Mouse (Mus musculus) CH12.LX (cell line): ENCODE measurements around the gene Gm20388. TPM values are rescaled to one million over a fixed set of nuclear protein-coding genes. Genes with fewer than 3 reads are reported as not detected.
A peak's percentile ranks its signal among the peaks of the same experiment; 100 is the strongest.

Experiments
- DNase-seq: peaks from one replicate; pipeline ENCODE4 v3.0.0-alpha.2; 2013; ENCODE audit errors: extremely low read depth
- H3K27ac ChIP-seq: 2 replicates; pipeline ENCODE4 v1.5.1; 2012; ENCODE audit warnings: low read depth, mild to moderate bottlenecking, control low read depth, moderate library complexity; ENCODE audit not compliant: insufficient read depth
- H3K27me3 ChIP-seq: replicated peaks from 2 replicates; pipeline ENCODE3; 2012; ENCODE audit warnings: inconsistent platforms
- H3K36me3 ChIP-seq, 2 experiments: replicated peaks in 1 of 2; 2 replicates each; pipeline versions ENCODE3 to v1.6.1; 2012; ENCODE audit warnings: inconsistent platforms in 1 of 2, low read length in 1 of 2, mild to moderate bottlenecking in 1 of 2, mixed read lengths in 1 of 2, moderate library complexity in 1 of 2; ENCODE audit not compliant: control insufficient read depth in 1 of 2, insufficient read depth in 1 of 2
- H3K4me1 ChIP-seq, 2 experiments: 2 replicates each; pipeline ENCODE4 v1.6.1; 2012; ENCODE audit warnings: inconsistent platforms in 1 of 2, moderate library complexity in 1 of 2; ENCODE audit not compliant: insufficient read depth in 2 of 2, control insufficient read depth in 1 of 2
- H3K4me2 ChIP-seq: 2 replicates; pipeline ENCODE4 v1.6.1; 2012; ENCODE audit warnings: low read depth, mild to moderate bottlenecking, control low read depth; ENCODE audit not compliant: poor library complexity, insufficient read depth, severe bottlenecking
- H3K4me3 ChIP-seq, 3 experiments: fragments of 150-350 bp in 1 of 3; sonication (generic) in 1 of 3; replicated peaks in 1 of 3; 2 replicates each; pipeline versions ENCODE3 to v1.5.1; 2011 to 2012; ENCODE audit warnings: low read depth in 2 of 3, low read length in 2 of 3, mild to moderate bottlenecking in 2 of 3, moderate library complexity in 2 of 3, control low read depth in 1 of 3, improper control_type of control experiment in 1 of 3, inconsistent platforms in 1 of 3, mixed read lengths in 1 of 3; ENCODE audit not compliant: poor library complexity in 1 of 3
- H3K79me2 ChIP-seq: replicated peaks from 2 replicates; pipeline ENCODE4 v1.6.1; 2012; ENCODE audit warnings: mild to moderate bottlenecking, moderate library complexity; ENCODE audit not compliant: control insufficient read depth, poor library complexity, insufficient read depth, severe bottlenecking; ENCODE audit errors: extremely low read depth
- H3K9ac ChIP-seq: 2 replicates; pipeline ENCODE4 v1.6.1; 2012; ENCODE audit warnings: low read depth, mild to moderate bottlenecking, control low read depth, moderate library complexity; ENCODE audit not compliant: insufficient read depth
- H3K9me3 ChIP-seq: replicated peaks from 2 replicates; pipeline ENCODE3; 2012; ENCODE audit warnings: low read length, inconsistent platforms, mixed read lengths
- CHD1 ChIP-seq: IDR thresholded peaks from 2 replicates; pipeline ENCODE4 v1.6.1; 2012; ENCODE audit warnings: low read depth, low read length, improper control_type of control experiment, inconsistent platforms
- CHD2 ChIP-seq: IDR thresholded peaks from 2 replicates; pipeline ENCODE4 v1.6.1; 2011; ENCODE audit warnings: low read length, improper control_type of control experiment
- CTCF ChIP-seq, 2 experiments: IDR thresholded peaks in 1 of 2; conservative IDR thresholded peaks in 1 of 2; 2 replicates each; pipeline ENCODE4 v1.5.1; 2011 to 2012; ENCODE audit warnings: low read depth in 2 of 2, low read length in 2 of 2, improper control_type of control experiment in 1 of 2, inconsistent platforms in 1 of 2, mild to moderate bottlenecking in 1 of 2, moderate library complexity in 1 of 2
- E2F4 ChIP-seq: IDR thresholded peaks from 2 replicates; pipeline ENCODE4 v1.6.1; 2011; ENCODE audit warnings: low read depth, low read length, improper control_type of control experiment; ENCODE audit not compliant: insufficient replicate concordance
- IRF4 ChIP-seq: IDR thresholded peaks from 2 replicates; pipeline ENCODE4 v1.6.1; 2014; ENCODE audit warnings: low read depth, mild to moderate bottlenecking, inconsistent platforms, low read length, improper control_type of control experiment
- JUND ChIP-seq: conservative IDR thresholded peaks from 2 replicates; pipeline ENCODE4 v1.6.1; 2011; ENCODE audit warnings: low read depth, low read length, improper control_type of control experiment
- KAT2A ChIP-seq: IDR thresholded peaks from 2 replicates; pipeline ENCODE4 v1.6.1; 2012; ENCODE audit warnings: low read length, improper control_type of control experiment, inconsistent platforms; ENCODE audit not compliant: insufficient replicate concordance
- MAFK ChIP-seq: IDR thresholded peaks from 2 replicates; pipeline ENCODE4 v1.6.1; 2011; ENCODE audit warnings: low read length, improper control_type of control experiment; ENCODE audit not compliant: insufficient replicate concordance
- MAX ChIP-seq: IDR thresholded peaks from 2 replicates; pipeline ENCODE4 v1.6.1; 2011; ENCODE audit warnings: low read length, improper control_type of control experiment
- MAZ ChIP-seq: IDR thresholded peaks from 2 replicates; pipeline ENCODE4 v1.6.1; 2012; ENCODE audit warnings: low read depth, mild to moderate bottlenecking, inconsistent platforms, low read length, improper control_type of control experiment, moderate library complexity
- MXI1 ChIP-seq: IDR thresholded peaks from 2 replicates; pipeline ENCODE4 v1.6.1; 2011; ENCODE audit warnings: mild to moderate bottlenecking, low read depth, low read length, improper control_type of control experiment
- MYC ChIP-seq: IDR thresholded peaks from 2 replicates; pipeline ENCODE4 v1.6.1; 2011; ENCODE audit warnings: low read depth, mild to moderate bottlenecking, improper control_type of control experiment, low read length
- PAX5 ChIP-seq: IDR thresholded peaks from 2 replicates; pipeline ENCODE4 v1.6.1; 2012; ENCODE audit warnings: low read length, inconsistent platforms, mixed read lengths
- RAD21 ChIP-seq: IDR thresholded peaks from 2 replicates; pipeline ENCODE4 v1.6.1; 2011; ENCODE audit warnings: low read depth, mild to moderate bottlenecking, low read length, improper control_type of control experiment, moderate library complexity
- RCOR1 ChIP-seq: conservative IDR thresholded peaks from 2 replicates; pipeline ENCODE4 v1.6.1; 2012; ENCODE audit warnings: low read depth, mild to moderate bottlenecking, inconsistent platforms, low read length, improper control_type of control experiment
- SIN3A ChIP-seq: IDR thresholded peaks from 2 replicates; pipeline ENCODE4 v1.6.1; 2012; ENCODE audit warnings: low read length, improper control_type of control experiment, inconsistent platforms
- ZC3H11A ChIP-seq: IDR thresholded peaks from 2 replicates; pipeline ENCODE4 v1.6.1; 2012; ENCODE audit warnings: low read depth, mild to moderate bottlenecking, inconsistent platforms, low read length, improper control_type of control experiment
- ZKSCAN1 ChIP-seq: IDR thresholded peaks from 2 replicates; pipeline ENCODE4 v1.6.1; 2012; ENCODE audit warnings: low read depth, inconsistent platforms, low read length, improper control_type of control experiment, borderline replicate concordance
- dilution Hi-C: fragments of 300-500 bp; cut with MboI; formaldehyde crosslinking; loops from 2 replicates; pipeline ENCODE4 v1.14.3; 2020; ENCODE audit warnings: low sequenced_read_pairs; ENCODE audit not compliant: extremely low pct_unique_long_range_greater_than_20kb, extremely low pct_ligation_motif_present
- in situ Hi-C: fragments of 300-500 bp; cut with MboI; formaldehyde crosslinking; loops from 3 replicates; pipeline ENCODE4 v1.14.3; 2019; ENCODE audit warnings: low sequenced_read_pairs, low pct_ligation_motif_present, low pct_unique_long_range_greater_than_20kb, mixed read lengths
- polyA plus RNA-seq: library from polyadenylated mRNA; unstranded; fragments of >175 nt; gene quantifications from 2 replicates; pipeline ENCODE4 v1.2.1, GENCODE M21; 2012; ENCODE audit warnings: low read depth; ENCODE audit not compliant: insufficient read length
- total RNA-seq, 2 experiments: library from RNA; depleted of rRNA; stranded (reverse); fragments of 300-350 nt in 1 of 2; fragments of >200 nt in 1 of 2; gene quantifications; 2 replicates each; pipeline ENCODE4 v1.2.3; 2012 to 2014

The Gm20388 gene
- total and polyA plus RNA-seq, 3 experiments = 14.8 to 26.3 (median 22.2) TPM

- DNase-seq = no peak
- H3K9ac ChIP-seq = no peak overlapping the region
- no peak overlapping the region for H3K4me3 ChIP-seq
- H3K79me2 ChIP-seq = no peaks in the 10 kb centered on the region
- no peak overlapping the region for H3K27ac ChIP-seq
- TF ChIP-seq IRF4 = no peak
- no peak for TF ChIP-seq MAFK
- TF ChIP-seq E2F4 = no peak
- no peak for TF ChIP-seq MAX
- no peak for TF ChIP-seq CHD2
- TF ChIP-seq CTCF (conservative IDR thresholded peaks at IDR 0.05 in 1 of 2, IDR thresholded peaks at IDR 0.05 in 1 of 2; ENCODE audit: low read depth in 2 of 2, low read length in 2 of 2) = no peak
- TF ChIP-seq CHD1 = no peak
- TF ChIP-seq KAT2A = no peak
- no peak for TF ChIP-seq MYC
- no peak overlapping the region for H3K4me2 ChIP-seq
- in situ Hi-C loops (no loop called here), dilution Hi-C loops (no loop called here)
- peaks cover 9 to 43% of the 10 kb centered on the region in 2 experiments for H3K36me3 ChIP-seq
- H3K27me3 ChIP-seq = no peaks in the 10 kb centered on the region
- no peaks in the 10 kb centered on the region for H3K9me3 ChIP-seq
- no peaks in the 10 kb centered on the region for H3K4me1 ChIP-seq
Observed at GRCm38 (mm10) chr8:123990277-123991049, 4079.8 kb downstream of the Gm20388 start.

- TF ChIP-seq CTCF (conservative IDR thresholded peaks at IDR 0.05 in 1 of 2, IDR thresholded peaks at IDR 0.05 in 1 of 2; ENCODE audit: low read depth in 2 of 2, low read length in 2 of 2) = peak in 1 of 2 experiments; percentile 47; a peak in 2 of 4 replicates
- no peak for TF ChIP-seq MAFK
- no peak for TF ChIP-seq RCOR1
- TF ChIP-seq RAD21 = peak; percentile 31
- no peak for TF ChIP-seq ZKSCAN1
- no peaks in the 10 kb centered on the region for H3K79me2 ChIP-seq
- H3K27me3 ChIP-seq = no peaks in the 10 kb centered on the region
- no peak overlapping the region for H3K27ac ChIP-seq
- no peaks in the 10 kb centered on the region for H3K9me3 ChIP-seq
- dilution Hi-C loops (no loop called here), in situ Hi-C loops (no loop called here)
- H3K4me3 ChIP-seq = no peak overlapping the region
- no peak for DNase-seq
- H3K36me3 ChIP-seq = peaks cover 23 to 54% of the 10 kb centered on the region in 2 experiments
- no peak overlapping the region for H3K9ac ChIP-seq
- no peak overlapping the region for H3K4me2 ChIP-seq
- no peaks in the 10 kb centered on the region for H3K4me1 ChIP-seq
Observed at GRCm38 (mm10) chr8:123992587-123992986, 4081.9 kb downstream of the Gm20388 start.

- Histone ChIP-seq H3K9ac (no peak overlapping the region), H3K79me2 (no peaks in the 10 kb centered on the region), H3K27me3 (no peaks in the 10 kb centered on the region), H3K4me3 (no peak overlapping the region), H3K9me3 (no peaks in the 10 kb centered on the region), H3K4me1 (no peaks in the 10 kb centered on the region), H3K36me3 (peaks cover 28 to 63% of the 10 kb centered on the region in 2 experiments), H3K4me2 (no peak overlapping the region), H3K27ac (no peak overlapping the region)
- dilution Hi-C loops (no loop called here), in situ Hi-C loops (no loop called here)
- TF ChIP-seq MAX = no peak
- no peak for TF ChIP-seq MXI1
- no peak for TF ChIP-seq PAX5
- no peak for TF ChIP-seq ZKSCAN1
- no peak for TF ChIP-seq MAFK
- no peak for TF ChIP-seq ZC3H11A
- no peak for TF ChIP-seq RAD21
- no peak for TF ChIP-seq CHD1
- TF ChIP-seq JUND = no peak
- no peak for TF ChIP-seq SIN3A
- no peak for TF ChIP-seq MAZ
- DNase-seq = no peak
Observed at GRCm38 (mm10) chr8:123993597-123993996, 4083.0 kb downstream of the Gm20388 start.
